Mouse (Mus musculus) midbrain, embryonic 12.5 days (tissue): ENCODE data around the gene Tax1bp1. TPM values are rescaled to one million over a fixed set of nuclear protein-coding genes. Genes with fewer than 3 reads are reported as not detected.

Source experiments
- ATAC-seq: fragments of 200-750 bp; cut with Nextera tagmentation; 2 replicates; pipeline ENCODE4 v1.8.0; 2017; ENCODE audit warnings: low read depth, moderate TSS enrichment, moderate library complexity; ENCODE audit not compliant: low FRiP score
- H3K27ac ChIP-seq: fragments of 300-500 bp; sonication (generic); replicated peaks from 2 replicates; pipeline ENCODE4 v1.5.1; 2016; ENCODE audit warnings: mild to moderate bottlenecking
- H3K27me3 ChIP-seq: fragments of 300-500 bp; sonication (generic); 2 replicates; pipeline ENCODE4 v1.6.1; 2016; ENCODE audit warnings: mild to moderate bottlenecking
- H3K36me3 ChIP-seq: fragments of 300-500 bp; sonication (generic); 2 replicates; pipeline ENCODE4 v1.6.1; 2016
- H3K4me1 ChIP-seq: fragments of 300-500 bp; sonication (generic); 2 replicates; pipeline ENCODE4 v1.6.1; 2016
- H3K4me2 ChIP-seq: fragments of 300-500 bp; sonication (generic); replicated peaks from 2 replicates; pipeline ENCODE4 v1.6.1; 2016; ENCODE audit warnings: mild to moderate bottlenecking, moderate library complexity
- H3K4me3 ChIP-seq: fragments of 300-500 bp; sonication (generic); 2 replicates; pipeline ENCODE4 v1.5.1; 2016; ENCODE audit warnings: mild to moderate bottlenecking
- H3K9ac ChIP-seq: fragments of 300-500 bp; sonication (generic); replicated peaks from 2 replicates; pipeline ENCODE4 v1.6.1; 2016; ENCODE audit warnings: mild to moderate bottlenecking, moderate library complexity
- H3K9me3 ChIP-seq: fragments of 300-500 bp; sonication (generic); 2 replicates; pipeline ENCODE4 v1.6.1; 2016; ENCODE audit warnings: mild to moderate bottlenecking
- WGBS: fragments of 180-500 bp; shearing (Covaris S2); methylation state at CpG from one replicate; pipeline ENCODE4 v1.1.7; 2016; 5-methylcytosine and 5-hydroxymethylcytosine counted together
- polyA plus RNA-seq: library from polyadenylated mRNA; unstranded; fragments of >200 nt; fragmentation: Nextera tagmentation; extraction: Ambion mirVana; gene quantifications from 2 replicates; pipeline ENCODE4 v1.2.1, GENCODE M21; 2016

The Tax1bp1 gene
- polyA plus RNA-seq, 1 experiment from 2014 or later: 150 TPM

- H3K4me1 ChIP-seq: peaks cover 6% of the 10 kb centered on the region
- under 1% methylated on average over 47 of the region's 52 CpGs for WGBS
- ATAC-seq: peak; percentile 89
These were observed 474 bp downstream of the Tax1bp1 start for GRCm38 (mm10) chr6:52713897-52714509.

GRCm38 (mm10) chr6:52717493-52718192, 4.1 kb downstream of the Tax1bp1 start:
- 86% methylated on average over 5 of the region's 5 CpGs for WGBS
- no peak overlapping the region for H3K4me2 ChIP-seq
- no peaks in the 10 kb centered on the region for H3K9me3 ChIP-seq
- no peak overlapping the region for H3K9ac ChIP-seq
- H3K4me3 ChIP-seq: no peak overlapping the region
- no peaks in the 10 kb centered on the region for H3K27me3 ChIP-seq
- peaks cover 6% of the 10 kb centered on the region for H3K4me1 ChIP-seq
- H3K36me3 ChIP-seq: no peaks in the 10 kb centered on the region
- no peak overlapping the region for H3K27ac ChIP-seq
- ATAC-seq: no peak

More at GRCm38 (mm10) chr6:52713897-52714509, 474 bp downstream of the Tax1bp1 start:
- Histone ChIP-seq H3K36me3 (no peaks in the 10 kb centered on the region), H3K4me2 (peak overlapping the region; percentile 79), H3K27me3 (no peaks in the 10 kb centered on the region), H3K9ac (peak overlapping the region; percentile 81), H3K4me3 (peak overlapping the region; percentile 94), H3K27ac (peak overlapping the region; percentile 88), H3K9me3 (no peaks in the 10 kb centered on the region)

GRCm38 (mm10) chr6:52724805-52725439, 11.4 kb downstream of the Tax1bp1 start:
- Histone ChIP-seq H3K9ac (no peak overlapping the region), H3K27me3 (no peaks in the 10 kb centered on the region), H3K4me2 (no peak overlapping the region), H3K4me1 (peaks cover 2% of the 10 kb centered on the region; the same call in 1 of the 2 replicates), H3K36me3 (peaks cover 30% of the 10 kb centered on the region), H3K4me3 (no peak overlapping the region), H3K9me3 (no peaks in the 10 kb centered on the region), H3K27ac (no peak overlapping the region)
- no peak for ATAC-seq
- WGBS: 62% methylated on average over 8 of the region's 8 CpGs

GRCm38 (mm10) chr6:52730338-52730737, 16.8 kb downstream of the Tax1bp1 start:
- 82% methylated on average over 4 of the region's 4 CpGs for WGBS
- peaks cover 40% of the 10 kb centered on the region for H3K36me3 ChIP-seq

GRCm38 (mm10) chr6:52734630-52735029, 21.1 kb downstream of the Tax1bp1 start:
- no peak overlapping the region for H3K4me3 ChIP-seq
- H3K9me3 ChIP-seq: no peaks in the 10 kb centered on the region
- WGBS: 97% methylated on average over 2 of the region's 2 CpGs
- H3K36me3 ChIP-seq: peaks cover 36% of the 10 kb centered on the region
- no peak for ATAC-seq
- H3K4me1 ChIP-seq: no peaks in the 10 kb centered on the region
- no peak overlapping the region for H3K9ac ChIP-seq
- H3K27ac ChIP-seq: no peak overlapping the region
- no peaks in the 10 kb centered on the region for H3K27me3 ChIP-seq
- H3K4me2 ChIP-seq: no peak overlapping the region

More at GRCm38 (mm10) chr6:52730338-52730737, 16.8 kb downstream of the Tax1bp1 start:
- no peak overlapping the region for H3K27ac ChIP-seq
- no peak overlapping the region for H3K4me3 ChIP-seq
- H3K9ac ChIP-seq: no peak overlapping the region
- no peaks in the 10 kb centered on the region for H3K9me3 ChIP-seq
- no peak for ATAC-seq
- H3K27me3 ChIP-seq: no peaks in the 10 kb centered on the region
- no peak overlapping the region for H3K4me2 ChIP-seq
- no peaks in the 10 kb centered on the region for H3K4me1 ChIP-seq

- no peaks in the 10 kb centered on the region for H3K9me3 ChIP-seq
- no peak overlapping the region for H3K27ac ChIP-seq
- no peak overlapping the region for H3K9ac ChIP-seq
- 92% methylated on average over 5 of the region's 5 CpGs for WGBS
- ATAC-seq: no peak
- no peaks in the 10 kb centered on the region for H3K4me1 ChIP-seq
- no peak overlapping the region for H3K4me2 ChIP-seq
- no peaks in the 10 kb centered on the region for H3K27me3 ChIP-seq
- no peak overlapping the region for H3K4me3 ChIP-seq
- H3K36me3 ChIP-seq: peaks cover 36% of the 10 kb centered on the region
These were observed 39.3 kb downstream of the Tax1bp1 start for GRCm38 (mm10) chr6:52752832-52753231.

- 80% methylated on average over 7 of the region's 7 CpGs for WGBS
- H3K4me2 ChIP-seq: no peak overlapping the region
- no peak overlapping the region for H3K9ac ChIP-seq
- H3K4me1 ChIP-seq: no peaks in the 10 kb centered on the region
- no peak for ATAC-seq
- H3K27ac ChIP-seq: no peak overlapping the region
- H3K27me3 ChIP-seq: no peaks in the 10 kb centered on the region
- no peaks in the 10 kb centered on the region for H3K9me3 ChIP-seq
- H3K4me3 ChIP-seq: no peak overlapping the region
- H3K36me3 ChIP-seq: peaks cover 34% of the 10 kb centered on the region
These were observed 51.7 kb downstream of the Tax1bp1 start for GRCm38 (mm10) chr6:52765206-52765605.

GRCm38 (mm10) chr6:52770789-52771188, 57.3 kb downstream of the Tax1bp1 start:
- H3K9ac ChIP-seq: no peak overlapping the region
- H3K9me3 ChIP-seq: no peaks in the 10 kb centered on the region
- H3K36me3 ChIP-seq: peaks cover 31% of the 10 kb centered on the region
- no peaks in the 10 kb centered on the region for H3K4me1 ChIP-seq
- no peak for ATAC-seq
- H3K27me3 ChIP-seq: no peaks in the 10 kb centered on the region
- H3K27ac ChIP-seq: no peak overlapping the region
- 91% methylated on average over 1 of the region's 1 CpGs for WGBS
- H3K4me3 ChIP-seq: no peak overlapping the region
- H3K4me2 ChIP-seq: no peak overlapping the region

GRCm38 (mm10) chr6:52773132-52773531, 59.6 kb downstream of the Tax1bp1 start:
- no peak overlapping the region for H3K9ac ChIP-seq
- no peaks in the 10 kb centered on the region for H3K9me3 ChIP-seq
- ATAC-seq: no peak
- H3K27ac ChIP-seq: no peak overlapping the region
- peaks cover 12% of the 10 kb centered on the region; the same call in 1 of the 2 replicates for H3K36me3 ChIP-seq
- WGBS: 90% methylated on average over 5 of the region's 5 CpGs
- no peaks in the 10 kb centered on the region for H3K4me1 ChIP-seq
- no peak overlapping the region for H3K4me3 ChIP-seq
- no peak overlapping the region for H3K4me2 ChIP-seq
- no peaks in the 10 kb centered on the region for H3K27me3 ChIP-seq

GRCm38 (mm10) chr6:52775350-52775749, 61.8 kb downstream of the Tax1bp1 start:
- 85% methylated on average over 3 of the region's 3 CpGs for WGBS
- Histone ChIP-seq H3K9me3 (no peaks in the 10 kb centered on the region), H3K36me3 (peaks cover 3% of the 10 kb centered on the region; the same call in 1 of the 2 replicates), H3K9ac (no peak overlapping the region), H3K4me2 (no peak overlapping the region), H3K27me3 (no peaks in the 10 kb centered on the region), H3K27ac (no peak overlapping the region), H3K4me3 (no peak overlapping the region), H3K4me1 (no peaks in the 10 kb centered on the region)
- no peak for ATAC-seq

- H3K4me2 ChIP-seq: no peak overlapping the region
- no peaks in the 10 kb centered on the region for H3K4me1 ChIP-seq
- H3K4me3 ChIP-seq: no peak overlapping the region
- no peaks in the 10 kb centered on the region for H3K36me3 ChIP-seq
- H3K27me3 ChIP-seq: no peaks in the 10 kb centered on the region
- H3K9me3 ChIP-seq: no peaks in the 10 kb centered on the region
- no peak for ATAC-seq
- WGBS: 85% methylated on average over 8 of the region's 8 CpGs
- H3K27ac ChIP-seq: no peak overlapping the region
- H3K9ac ChIP-seq: no peak overlapping the region
These were observed 62.4 kb downstream of the Tax1bp1 start for GRCm38 (mm10) chr6:52775956-52776355.

GRCm38 (mm10) chr6:52777034-52777433, 63.5 kb downstream of the Tax1bp1 start:
- WGBS: 90% methylated on average over 8 of the region's 8 CpGs
- H3K27me3 ChIP-seq: no peaks in the 10 kb centered on the region
- H3K9ac ChIP-seq: no peak overlapping the region
- no peaks in the 10 kb centered on the region for H3K36me3 ChIP-seq
- no peak for ATAC-seq
- H3K9me3 ChIP-seq: no peaks in the 10 kb centered on the region
- no peak overlapping the region for H3K4me2 ChIP-seq
- no peak overlapping the region for H3K27ac ChIP-seq
- no peak overlapping the region for H3K4me3 ChIP-seq
- H3K4me1 ChIP-seq: no peaks in the 10 kb centered on the region
